Mouse (Mus musculus) forebrain, embryonic 11.5 days (tissue): ENCODE data around the gene Sowaha. TPM values are rescaled to one million over a fixed set of nuclear protein-coding genes. Genes with fewer than 3 reads are reported as not detected.

Experiments
- ATAC-seq: fragments of 200-750 bp; cut with Nextera tagmentation; replicated peaks from 2 replicates; pipeline ENCODE4 v1.8.0; 2017; ENCODE audit warnings: moderate TSS enrichment; ENCODE audit not compliant: low FRiP score
- DNase-seq: peaks from one replicate; pipeline ENCODE4 v3.0.0-alpha.2; 2017; ENCODE audit warnings: low spot score
- H3K27ac ChIP-seq: fragments of 300-500 bp; sonication (generic); 2 replicates; pipeline ENCODE4 v1.5.1; 2014; ENCODE audit warnings: low read depth, low read length
- H3K27me3 ChIP-seq: fragments of 300-500 bp; sonication (generic); 2 replicates; pipeline ENCODE4 v1.6.1; 2014; ENCODE audit warnings: mild to moderate bottlenecking, low read length, mixed read lengths; ENCODE audit not compliant: control insufficient read depth, insufficient read depth
- H3K36me3 ChIP-seq: fragments of 300-500 bp; sonication (generic); 2 replicates; pipeline ENCODE4 v1.6.1; 2014; ENCODE audit warnings: mild to moderate bottlenecking, low read length, moderate library complexity, mixed read lengths; ENCODE audit not compliant: control insufficient read depth, insufficient read depth
- H3K4me1 ChIP-seq: fragments of 300-500 bp; sonication (generic); replicated peaks from 2 replicates; pipeline ENCODE4 v1.6.1; 2014; ENCODE audit warnings: low read length, mixed read lengths; ENCODE audit not compliant: control insufficient read depth, insufficient read depth
- H3K4me2 ChIP-seq: fragments of 300-500 bp; sonication (generic); 2 replicates; pipeline ENCODE4 v1.6.1; 2014; ENCODE audit warnings: low read depth, mild to moderate bottlenecking, low read length, moderate library complexity, mixed read lengths; ENCODE audit not compliant: severe bottlenecking
- H3K4me3 ChIP-seq: fragments of 300-500 bp; sonication (generic); 2 replicates; pipeline ENCODE4 v1.5.1; 2014; ENCODE audit warnings: low read depth, low read length
- H3K9ac ChIP-seq: fragments of 300-500 bp; sonication (generic); 2 replicates; pipeline ENCODE4 v1.6.1; 2014; ENCODE audit warnings: low read length
- H3K9me3 ChIP-seq: fragments of 300-500 bp; sonication (generic); 2 replicates; pipeline ENCODE4 v1.6.1; 2016; ENCODE audit warnings: low read length, mixed read lengths; ENCODE audit not compliant: control insufficient read depth
- WGBS: fragments of 180-500 bp; shearing (Covaris S2); extraction: QIAGEN DNeasy Blood & Tissue Kit; methylation state at CpG from one replicate; pipeline ENCODE4 v1.1.7; 2014; 5-methylcytosine and 5-hydroxymethylcytosine counted together
- polyA plus RNA-seq: library from polyadenylated mRNA; unstranded; fragments of >200 nt; fragmentation: Nextera tagmentation; extraction: Ambion mirVana; gene quantifications from 2 replicates; pipeline ENCODE4 v1.2.1, GENCODE M21; 2014

The Sowaha gene
- polyA plus RNA-seq, 1 experiment from 2014 or later: 0.77 TPM

DNA sequence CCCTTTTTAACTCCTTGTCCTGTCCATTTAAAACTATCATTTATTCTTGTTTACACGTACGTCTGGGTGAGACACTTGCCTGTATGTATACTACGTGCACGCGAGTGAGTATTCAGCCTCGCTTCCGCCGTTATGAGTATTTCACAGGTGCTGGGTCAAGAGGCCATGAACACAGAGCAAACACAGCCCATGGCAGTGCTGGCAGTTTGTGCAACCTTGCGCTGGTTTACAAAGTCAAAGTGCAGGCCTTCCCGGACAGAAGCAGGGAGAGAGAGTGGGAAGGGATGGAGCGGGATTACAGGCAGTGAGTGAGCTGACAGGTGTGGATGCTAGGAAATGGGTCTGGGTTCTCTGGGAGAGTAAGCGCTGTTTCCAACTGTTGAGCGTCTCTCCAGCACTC, 33.9 kb downstream of the Sowaha start:
- no peak for ATAC-seq
- H3K4me1 ChIP-seq: no peaks in the 10 kb centered on the region

GRCm38 (mm10) chr11:53445562-53445961, 34.5 kb downstream of the Sowaha start:
- H3K9me3 ChIP-seq: no peaks in the 10 kb centered on the region
- no peaks in the 10 kb centered on the region for H3K36me3 ChIP-seq
- WGBS: 62% methylated on average over 13 of the region's 13 CpGs
- DNase-seq (no peak), ATAC-seq (no peak)
- H3K9ac ChIP-seq: no peak overlapping the region
- no peak overlapping the region for H3K4me3 ChIP-seq
- no peak overlapping the region for H3K4me2 ChIP-seq
- H3K27ac ChIP-seq: no peak overlapping the region
- H3K4me1 ChIP-seq: no peaks in the 10 kb centered on the region
- H3K27me3 ChIP-seq: no peaks in the 10 kb centered on the region

More for the DNA sequence above, 33.9 kb downstream of the Sowaha start:
- Histone ChIP-seq H3K9ac (no peak overlapping the region), H3K9me3 (no peaks in the 10 kb centered on the region), H3K36me3 (no peaks in the 10 kb centered on the region), H3K4me2 (no peak overlapping the region), H3K4me3 (no peak overlapping the region), H3K27ac (no peak overlapping the region), H3K27me3 (no peaks in the 10 kb centered on the region)
- DNase-seq: no peak
- 87% methylated on average over 13 of the region's 13 CpGs for WGBS

GRCm38 (mm10) chr11:53443861-53444260, 36.2 kb downstream of the Sowaha start:
- Histone ChIP-seq H3K36me3 (no peaks in the 10 kb centered on the region), H3K4me2 (no peak overlapping the region), H3K27me3 (no peaks in the 10 kb centered on the region), H3K27ac (no peak overlapping the region), H3K9me3 (no peaks in the 10 kb centered on the region), H3K4me3 (no peak overlapping the region), H3K9ac (no peak overlapping the region), H3K4me1 (no peaks in the 10 kb centered on the region)
- 41% methylated on average over 6 of the region's 6 CpGs for WGBS
- no peak for ATAC-seq
- no peak for DNase-seq

DNA sequence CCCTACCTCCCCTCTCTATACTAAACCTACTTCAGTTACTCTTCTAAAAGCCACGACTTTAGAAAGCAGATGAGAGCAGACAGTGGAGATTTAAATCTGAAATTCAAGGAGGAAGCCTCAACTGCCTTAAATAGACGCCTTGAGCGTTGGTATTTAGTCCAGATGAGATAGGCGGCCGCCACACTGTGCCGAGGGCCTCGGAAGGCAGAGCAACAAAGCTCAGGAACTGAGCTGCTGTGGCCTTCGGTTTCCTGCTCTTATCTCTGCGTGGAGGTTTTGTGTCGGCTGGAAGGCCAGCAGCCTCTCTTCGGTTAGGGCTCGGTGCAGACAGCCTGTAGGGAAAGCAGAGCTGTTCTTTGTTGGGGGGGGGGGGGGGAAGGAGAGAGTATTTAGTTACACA, 38.2 kb downstream of the Sowaha start:
- Histone ChIP-seq H3K36me3 (no peaks in the 10 kb centered on the region), H3K4me2 (no peak overlapping the region), H3K27me3 (no peaks in the 10 kb centered on the region), H3K4me1 (no peaks in the 10 kb centered on the region), H3K4me3 (no peak overlapping the region), H3K27ac (no peak overlapping the region), H3K9me3 (no peaks in the 10 kb centered on the region), H3K9ac (no peak overlapping the region)
- no peak for ATAC-seq
- 50% methylated on average over 12 of the region's 12 CpGs for WGBS
- no peak for DNase-seq

DNA sequence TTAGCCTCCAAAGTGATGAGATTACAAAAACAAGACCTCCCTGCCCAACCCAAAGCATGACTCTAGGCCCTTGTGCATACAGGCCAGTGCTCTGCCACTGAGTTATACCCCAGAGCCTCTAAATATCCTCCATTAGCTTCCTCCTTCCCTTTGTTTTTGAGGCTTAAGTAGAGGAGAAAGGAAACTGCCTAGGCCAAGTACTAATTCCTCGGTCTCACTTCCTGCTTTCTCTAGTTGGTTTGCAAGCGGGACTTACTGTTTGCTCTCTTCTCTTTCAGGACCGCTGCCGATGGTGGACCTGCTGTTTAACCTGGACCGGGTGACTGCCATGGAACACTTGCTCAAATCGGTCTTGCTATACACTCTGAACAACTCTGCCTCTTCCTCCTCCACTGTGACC, 43.7 kb downstream of the Sowaha start:
- ATAC-seq (no peak), DNase-seq (no peak)
- WGBS: 85% methylated on average over 6 of the region's 6 CpGs
- no peak overlapping the region for H3K4me3 ChIP-seq
- peaks cover 2% of the 10 kb centered on the region; the same call in 1 of the 2 replicates for H3K4me1 ChIP-seq
- no peak overlapping the region for H3K27ac ChIP-seq
- no peaks in the 10 kb centered on the region for H3K9me3 ChIP-seq
- no peaks in the 10 kb centered on the region for H3K27me3 ChIP-seq
- H3K4me2 ChIP-seq: no peak overlapping the region
- H3K9ac ChIP-seq: no peak overlapping the region
- no peaks in the 10 kb centered on the region for H3K36me3 ChIP-seq

- Histone ChIP-seq H3K4me1 (peaks cover 3% of the 10 kb centered on the region; the same call in 1 of the 2 replicates), H3K9me3 (no peaks in the 10 kb centered on the region), H3K36me3 (no peaks in the 10 kb centered on the region), H3K4me2 (no peak overlapping the region), H3K9ac (no peak overlapping the region), H3K27ac (no peak overlapping the region), H3K27me3 (no peaks in the 10 kb centered on the region), H3K4me3 (no peak overlapping the region)
- 89% methylated on average over 8 of the region's 8 CpGs for WGBS
- ATAC-seq (no peak), DNase-seq (no peak)
Measured at GRCm38 (mm10) chr11:53435504-53435903, 44.6 kb downstream of the Sowaha start.

DNA sequence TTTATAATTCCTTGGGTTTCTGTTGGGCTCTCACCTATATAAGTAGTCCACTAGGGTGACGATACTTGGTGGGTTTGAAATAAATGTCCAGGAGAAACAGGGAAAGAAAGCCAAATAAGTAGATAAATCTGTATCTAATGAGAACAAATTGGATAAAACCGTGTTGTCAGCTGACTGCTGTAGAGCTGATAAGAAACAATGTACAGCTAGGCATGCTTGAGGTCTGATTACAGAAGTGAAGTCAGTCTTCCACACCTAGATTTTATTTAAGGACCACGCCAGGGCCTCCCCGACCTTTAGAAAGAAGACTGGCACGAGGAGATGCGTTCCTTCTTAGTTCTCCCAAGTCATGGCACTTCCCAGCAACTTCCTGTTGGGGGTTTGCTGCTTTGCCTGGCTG, 47.0 kb downstream of the Sowaha start:
- ATAC-seq (no peak), DNase-seq (no peak)
- no peak overlapping the region for H3K4me2 ChIP-seq
- H3K9ac ChIP-seq: no peak overlapping the region
- no peak overlapping the region for H3K4me3 ChIP-seq
- no peaks in the 10 kb centered on the region for H3K27me3 ChIP-seq
- H3K9me3 ChIP-seq: no peaks in the 10 kb centered on the region
- WGBS: 70% methylated on average over 6 of the region's 6 CpGs
- H3K36me3 ChIP-seq: no peaks in the 10 kb centered on the region; the same call in 1 of the 2 replicates
- no peak overlapping the region for H3K27ac ChIP-seq
- H3K4me1 ChIP-seq: peaks cover 3% of the 10 kb centered on the region; the same call in 1 of the 2 replicates

- WGBS: 18% methylated on average over 9 of the region's 9 CpGs
- H3K27ac ChIP-seq: peak overlapping the region; percentile 50
- H3K36me3 ChIP-seq: no peaks in the 10 kb centered on the region; the same call in 1 of the 2 replicates
- no peaks in the 10 kb centered on the region for H3K9me3 ChIP-seq
- H3K4me1 ChIP-seq: peaks cover 3% of the 10 kb centered on the region; the same call in 1 of the 2 replicates
- DNase-seq (no peak), ATAC-seq (no peak; the same call in 1 of the 2 replicates)
- H3K27me3 ChIP-seq: no peaks in the 10 kb centered on the region
- peak overlapping the region; percentile 60 for H3K4me2 ChIP-seq
- H3K4me3 ChIP-seq: peak overlapping the region; percentile 97
- H3K9ac ChIP-seq: peak overlapping the region; percentile 39; the same call in 1 of the 2 replicates
Measured at GRCm38 (mm10) chr11:53431347-53432056, 48.6 kb downstream of the Sowaha start.
